Mouse (Mus musculus) thymus, adult 2 months (tissue): ENCODE data around the gene Mad1l1.

ENCODE experiments used
- CTCF ChIP-seq: fragments of 200-500 bp; IDR thresholded peaks from 2 replicates; pipeline ENCODE4 v1.5.1; 2012; ENCODE audit warnings: mild to moderate bottlenecking, control low read depth, low read length, moderate library complexity, borderline replicate concordance; ENCODE audit not compliant: control insufficient read depth, poor library complexity, insufficient read depth; ENCODE audit errors: extremely low read depth
- POLR2A ChIP-seq: fragments of 200-500 bp; IDR thresholded peaks from 2 replicates; pipeline ENCODE4 v1.6.1; 2012; ENCODE audit warnings: mild to moderate bottlenecking, low read length, control low read depth, moderate library complexity; ENCODE audit not compliant: control insufficient read depth, poor library complexity, insufficient read depth; ENCODE audit errors: extremely low read depth

DNA sequence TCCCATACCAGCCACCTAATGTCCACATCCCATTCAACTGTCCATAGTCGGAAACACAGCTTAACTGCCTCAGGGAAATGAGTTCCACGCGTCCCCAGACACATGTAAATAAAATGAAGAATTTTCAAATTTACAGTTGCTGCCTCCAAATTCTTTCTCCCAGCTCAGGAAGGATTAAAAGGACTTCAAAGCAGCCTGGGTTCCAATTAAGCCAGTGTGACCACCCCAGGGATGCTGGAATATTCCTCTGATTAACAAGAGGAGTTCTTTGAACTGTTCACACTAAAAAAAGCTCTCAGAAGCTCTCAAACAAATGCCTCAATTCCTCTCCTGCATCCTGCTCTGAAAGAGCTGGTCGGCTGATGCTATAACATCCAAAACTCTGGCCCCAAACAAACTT lies 53.0 kb downstream of the Mad1l1 start:
- no peak for TF ChIP-seq CTCF
- no peak for TF ChIP-seq POLR2A
